Mouse (Mus musculus): Measurements from ENCODE around the gene Cfdp1. TPM values are rescaled to one million over a fixed set of nuclear protein-coding genes. Genes with fewer than 3 reads are reported as not detected.

The Cfdp1 gene
- polyA plus RNA-seq, 1 experiment from 2014 or later = 214 TPM

- no peak overlapping the region for H3K27ac ChIP-seq (ENCODE audit: low read depth, low read length)
- no peak overlapping the region for H3K4me2 ChIP-seq (replicated peaks; ENCODE audit: low read depth, low read length)
- no peak overlapping the region for H3K9ac ChIP-seq (ENCODE audit: low read depth, low read length)
- no peak overlapping the region for H3K4me3 ChIP-seq (ENCODE audit: low read depth, low read length)
- no peaks in the 10 kb centered on the region for H3K9me3 ChIP-seq (ENCODE audit: control insufficient read depth, low read length)
- no peaks in the 10 kb centered on the region for H3K27me3 ChIP-seq (ENCODE audit: control insufficient read depth, insufficient read depth, low read length)
- ATAC-seq (ENCODE audit: low FRiP score) = no peak
- H3K36me3 ChIP-seq (ENCODE audit: control insufficient read depth, insufficient read depth, low read length) = no peaks in the 10 kb centered on the region
- 58% methylated on average over 6 of the region's 6 CpGs for WGBS
- DNase-seq (ENCODE audit: low spot score) = no peak
- H3K4me1 ChIP-seq (replicated peaks; ENCODE audit: control insufficient read depth, insufficient read depth, low read length) = no peaks in the 10 kb centered on the region
Measured at GRCm38 (mm10) chr8:111801456-111801855, 52.6 kb downstream of the Cfdp1 start.

- H3K4me2 ChIP-seq (replicated peaks; ENCODE audit: low read depth, low read length) = no peak overlapping the region
- no peak overlapping the region for H3K4me3 ChIP-seq (ENCODE audit: low read depth, low read length)
- no peak for ATAC-seq (ENCODE audit: low FRiP score)
- no peak for DNase-seq (ENCODE audit: low spot score)
- no peaks in the 10 kb centered on the region for H3K36me3 ChIP-seq (ENCODE audit: control insufficient read depth, insufficient read depth, low read length)
- no peaks in the 10 kb centered on the region for H3K4me1 ChIP-seq (replicated peaks; ENCODE audit: control insufficient read depth, insufficient read depth, low read length)
- H3K27me3 ChIP-seq (ENCODE audit: control insufficient read depth, insufficient read depth, low read length) = no peaks in the 10 kb centered on the region
- H3K27ac ChIP-seq (ENCODE audit: low read depth, low read length) = no peak overlapping the region
- no peak overlapping the region for H3K9ac ChIP-seq (ENCODE audit: low read depth, low read length)
- H3K9me3 ChIP-seq (ENCODE audit: control insufficient read depth, low read length) = no peaks in the 10 kb centered on the region
- WGBS = 47% methylated on average over 1 of the region's 1 CpGs
Measured at GRCm38 (mm10) chr8:111796528-111796927, 57.6 kb downstream of the Cfdp1 start.

- no peaks in the 10 kb centered on the region for H3K9me3 ChIP-seq (ENCODE audit: control insufficient read depth, low read length)
- no peaks in the 10 kb centered on the region for H3K4me1 ChIP-seq (replicated peaks; ENCODE audit: control insufficient read depth, insufficient read depth, low read length)
- H3K9ac ChIP-seq (ENCODE audit: low read depth, low read length) = no peak overlapping the region
- no peak overlapping the region for H3K27ac ChIP-seq (ENCODE audit: low read depth, low read length)
- 89% methylated on average over 3 of the region's 3 CpGs for WGBS
- no peak overlapping the region for H3K4me2 ChIP-seq (replicated peaks; ENCODE audit: low read depth, low read length)
- no peaks in the 10 kb centered on the region for H3K36me3 ChIP-seq (ENCODE audit: control insufficient read depth, insufficient read depth, low read length)
- no peak for ATAC-seq (ENCODE audit: low FRiP score)
- no peak for DNase-seq (ENCODE audit: low spot score)
- H3K27me3 ChIP-seq (ENCODE audit: control insufficient read depth, insufficient read depth, low read length) = no peaks in the 10 kb centered on the region
- no peak overlapping the region for H3K4me3 ChIP-seq (ENCODE audit: low read depth, low read length)
Measured at GRCm38 (mm10) chr8:111793324-111793917, 60.7 kb downstream of the Cfdp1 start.

GRCm38 (mm10) chr8:111789639-111790038, 64.5 kb downstream of the Cfdp1 start:
- peaks cover 11% of the 10 kb centered on the region for H3K4me1 ChIP-seq (replicated peaks; ENCODE audit: control insufficient read depth, insufficient read depth, low read length)
- no peaks in the 10 kb centered on the region for H3K36me3 ChIP-seq (ENCODE audit: control insufficient read depth, insufficient read depth, low read length)
- no peak overlapping the region for H3K27ac ChIP-seq (ENCODE audit: low read depth, low read length)
- no peak for DNase-seq (ENCODE audit: low spot score)
- no peaks in the 10 kb centered on the region for H3K9me3 ChIP-seq (ENCODE audit: control insufficient read depth, low read length)
- H3K27me3 ChIP-seq (ENCODE audit: control insufficient read depth, insufficient read depth, low read length) = no peaks in the 10 kb centered on the region
- H3K4me3 ChIP-seq (ENCODE audit: low read depth, low read length) = no peak overlapping the region
- ATAC-seq (ENCODE audit: low FRiP score) = no peak
- no peak overlapping the region for H3K4me2 ChIP-seq (replicated peaks; ENCODE audit: low read depth, low read length)
- no peak overlapping the region for H3K9ac ChIP-seq (ENCODE audit: low read depth, low read length)

- Histone ChIP-seq H3K4me3 (ENCODE audit: low read depth, low read length) (no peak overlapping the region), H3K27me3 (ENCODE audit: control insufficient read depth, insufficient read depth, low read length) (no peaks in the 10 kb centered on the region), H3K36me3 (ENCODE audit: control insufficient read depth, insufficient read depth, low read length) (no peaks in the 10 kb centered on the region), H3K4me2 (replicated peaks; ENCODE audit: low read depth, low read length) (no peak overlapping the region), H3K4me1 (replicated peaks; ENCODE audit: control insufficient read depth, insufficient read depth, low read length) (peaks cover 11% of the 10 kb centered on the region), H3K9ac (ENCODE audit: low read depth, low read length) (no peak overlapping the region), H3K9me3 (ENCODE audit: control insufficient read depth, low read length) (no peaks in the 10 kb centered on the region), H3K27ac (ENCODE audit: low read depth, low read length) (no peak overlapping the region)
- DNase-seq (ENCODE audit: low spot score) (no peak), ATAC-seq (ENCODE audit: low FRiP score) (no peak)
- 44% methylated on average over 4 of the region's 4 CpGs for WGBS
Measured at GRCm38 (mm10) chr8:111789200-111789599, 64.9 kb downstream of the Cfdp1 start.

- Histone ChIP-seq H3K4me3 (ENCODE audit: low read depth, low read length) (no peak overlapping the region), H3K9me3 (ENCODE audit: control insufficient read depth, low read length) (no peaks in the 10 kb centered on the region), H3K4me2 (replicated peaks; ENCODE audit: low read depth, low read length) (no peak overlapping the region), H3K36me3 (ENCODE audit: control insufficient read depth, insufficient read depth, low read length) (no peaks in the 10 kb centered on the region), H3K27ac (ENCODE audit: low read depth, low read length) (no peak overlapping the region), H3K4me1 (replicated peaks; ENCODE audit: control insufficient read depth, insufficient read depth, low read length) (peaks cover 11% of the 10 kb centered on the region), H3K27me3 (ENCODE audit: control insufficient read depth, insufficient read depth, low read length) (no peaks in the 10 kb centered on the region), H3K9ac (ENCODE audit: low read depth, low read length) (no peak overlapping the region)
- DNase-seq (ENCODE audit: low spot score) (no peak), ATAC-seq (ENCODE audit: low FRiP score) (no peak)
- WGBS = 61% methylated on average over 3 of the region's 3 CpGs
Measured at GRCm38 (mm10) chr8:111788497-111788896, 65.6 kb downstream of the Cfdp1 start.

DNA sequence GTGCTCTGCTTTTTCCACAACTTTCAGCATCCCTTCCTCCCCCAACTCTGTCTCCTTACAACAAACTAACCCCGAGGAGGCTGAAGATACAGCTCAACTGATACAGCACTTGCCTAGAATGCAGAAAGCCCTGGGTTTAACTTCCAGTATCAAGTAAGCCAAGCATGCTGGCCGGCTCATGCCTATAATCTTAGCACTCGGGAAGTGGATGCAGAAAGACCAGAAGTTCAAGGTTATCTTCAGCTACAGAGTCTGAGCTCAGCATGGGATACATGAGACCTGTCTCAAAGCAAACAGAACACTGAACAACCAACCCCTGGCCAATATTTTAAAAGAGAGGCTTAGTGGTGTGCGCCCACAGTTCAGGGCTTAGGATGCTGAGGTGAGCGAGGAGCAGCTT, 66.0 kb downstream of the Cfdp1 start:
- Histone ChIP-seq H3K4me3 (ENCODE audit: low read depth, low read length) (no peak overlapping the region), H3K4me1 (replicated peaks; ENCODE audit: control insufficient read depth, insufficient read depth, low read length) (peaks cover 11% of the 10 kb centered on the region), H3K27ac (ENCODE audit: low read depth, low read length) (peak overlapping the region; percentile 71), H3K36me3 (ENCODE audit: control insufficient read depth, insufficient read depth, low read length) (no peaks in the 10 kb centered on the region), H3K4me2 (replicated peaks; ENCODE audit: low read depth, low read length) (no peak overlapping the region), H3K9me3 (ENCODE audit: control insufficient read depth, low read length) (no peaks in the 10 kb centered on the region), H3K27me3 (ENCODE audit: control insufficient read depth, insufficient read depth, low read length) (no peaks in the 10 kb centered on the region), H3K9ac (ENCODE audit: low read depth, low read length) (0 out of 2 replicates have a peak overlapping the region, but pooled peaks have one; percentile 11)
- ATAC-seq (ENCODE audit: low FRiP score) (no peak), DNase-seq (ENCODE audit: low spot score) (no peak)
- WGBS = 75% methylated on average over 5 of the region's 5 CpGs

- Histone ChIP-seq H3K4me3 (ENCODE audit: low read depth, low read length) (no peak overlapping the region), H3K36me3 (ENCODE audit: control insufficient read depth, insufficient read depth, low read length) (no peaks in the 10 kb centered on the region), H3K4me1 (replicated peaks; ENCODE audit: control insufficient read depth, insufficient read depth, low read length) (peaks cover 11% of the 10 kb centered on the region), H3K9me3 (ENCODE audit: control insufficient read depth, low read length) (no peaks in the 10 kb centered on the region), H3K27me3 (ENCODE audit: control insufficient read depth, insufficient read depth, low read length) (no peaks in the 10 kb centered on the region), H3K4me2 (replicated peaks; ENCODE audit: low read depth, low read length) (peak overlapping the region; percentile 17; the same call in 1 of the 2 replicates), H3K27ac (ENCODE audit: low read depth, low read length) (peak overlapping the region; percentile 71), H3K9ac (ENCODE audit: low read depth, low read length) (0 out of 2 replicates have a peak overlapping the region, but pooled peaks have one; percentile 27)
- ATAC-seq (ENCODE audit: low FRiP score) = peak; percentile 63; the same call in 1 of the 2 replicates
- DNase-seq (ENCODE audit: low spot score) = peak; percentile 24
- WGBS = 36% methylated on average over 4 of the region's 4 CpGs
Measured at GRCm38 (mm10) chr8:111787683-111788082, 66.4 kb downstream of the Cfdp1 start.
